Mouse (Mus musculus): ENCODE measurements around the gene Cntnap1. TPM values are rescaled to one million over a fixed set of nuclear protein-coding genes. Genes with fewer than 3 reads are reported as not detected.

Cntnap1 gene
- polyA plus RNA-seq, 2 experiments, result 0.08 to 0.16 TPM

GRCm38 (mm10) chr11:101134217-101134865 is 36.0 kb upstream of the Cntnap1 start:
- no peak for ATAC-seq (ENCODE audit: insufficient read depth)
- no peak overlapping the region for H3K27ac ChIP-seq
- no peaks in the 10 kb centered on the region; the same call in 1 of the 2 replicates for H3K9me3 ChIP-seq (ENCODE audit: control insufficient read depth, low read length)
- H3K27me3 ChIP-seq (ENCODE audit: control insufficient read depth, insufficient read depth, low read length), result no peaks in the 10 kb centered on the region; the same call in none of the 2 replicates
- no peak for DNase-seq (ENCODE audit: low read depth in 3 of 3, low spot score in 3 of 3)
- peaks cover 2 to 17% of the 10 kb centered on the region in 2 experiments; a peak in 2 of 4 replicates for H3K4me1 ChIP-seq (replicated peaks; ENCODE audit: control insufficient read depth in 2 of 2, insufficient read depth in 2 of 2, low read length in 1 of 2)
- no peak overlapping the region for H3K4me2 ChIP-seq (ENCODE audit: low read depth)
- H3K36me3 ChIP-seq (replicated peaks; ENCODE audit: control insufficient read depth, insufficient read depth, low read depth), result no peaks in the 10 kb centered on the region
- H3K4me3 ChIP-seq (ENCODE audit: insufficient read depth in 1 of 2, low read depth in 2 of 2, low read length in 2 of 2), result no peak overlapping the region
- 74% methylated on average over 13 of the region's 13 CpGs for WGBS (ENCODE audit: insufficient replicate concordance)
- H3K9ac ChIP-seq (replicated peaks), result no peak overlapping the region
- no peak for TF ChIP-seq EP300 (IDR thresholded peaks at IDR 0.05; ENCODE audit: low read depth)
- no peak for TF ChIP-seq CTCF (IDR thresholded peaks at IDR 0.05; ENCODE audit: low read depth)

- Histone ChIP-seq H3K4me1 (replicated peaks; ENCODE audit: control insufficient read depth in 2 of 2, insufficient read depth in 2 of 2, low read length in 1 of 2) (0 out of 4 replicates have a peak, but pooled peaks cover 0 to 4% of the 10 kb centered on the region in 2 experiments), H3K9me3 (ENCODE audit: control insufficient read depth, low read length) (no peaks in the 10 kb centered on the region), H3K27ac (no peak overlapping the region), H3K4me2 (ENCODE audit: low read depth) (no peak overlapping the region), H3K9ac (replicated peaks) (no peak overlapping the region), H3K27me3 (ENCODE audit: control insufficient read depth, insufficient read depth, low read length) (peaks cover 16% of the 10 kb centered on the region), H3K4me3 (ENCODE audit: insufficient read depth in 1 of 2, low read depth in 2 of 2, low read length in 2 of 2) (no peak overlapping the region), H3K36me3 (replicated peaks; ENCODE audit: control insufficient read depth, insufficient read depth, low read depth) (no peaks in the 10 kb centered on the region)
- 63% methylated on average over 7 of the region's 7 CpGs for WGBS (ENCODE audit: insufficient replicate concordance)
- ATAC-seq (ENCODE audit: insufficient read depth) (no peak), DNase-seq (ENCODE audit: low read depth in 3 of 3, low spot score in 3 of 3) (no peak)
- no peak for TF ChIP-seq EP300 (IDR thresholded peaks at IDR 0.05; ENCODE audit: low read depth)
- TF ChIP-seq CTCF (IDR thresholded peaks at IDR 0.05; ENCODE audit: low read depth), result no peak
Measured at GRCm38 (mm10) chr11:101137000-101137399, 33.3 kb upstream of the Cntnap1 start.

- Histone ChIP-seq H3K9ac (replicated peaks) (no peak overlapping the region), H3K4me1 (replicated peaks; ENCODE audit: control insufficient read depth in 2 of 2, insufficient read depth in 2 of 2, low read length in 1 of 2) (0 out of 4 replicates have a peak, but pooled peaks cover 0 to 4% of the 10 kb centered on the region in 2 experiments), H3K9me3 (ENCODE audit: control insufficient read depth, low read length) (no peaks in the 10 kb centered on the region), H3K4me2 (ENCODE audit: low read depth) (no peak overlapping the region), H3K36me3 (replicated peaks; ENCODE audit: control insufficient read depth, insufficient read depth, low read depth) (no peaks in the 10 kb centered on the region), H3K27me3 (ENCODE audit: control insufficient read depth, insufficient read depth, low read length) (peaks cover 16% of the 10 kb centered on the region), H3K27ac (no peak overlapping the region), H3K4me3 (ENCODE audit: insufficient read depth in 1 of 2, low read depth in 2 of 2, low read length in 2 of 2) (no peak overlapping the region)
- WGBS (ENCODE audit: insufficient replicate concordance), result 14% methylated on average over 15 of the region's 15 CpGs
- DNase-seq (ENCODE audit: low read depth in 3 of 3, low spot score in 3 of 3) (no peak), ATAC-seq (ENCODE audit: insufficient read depth) (no peak)
- TF ChIP-seq CTCF (IDR thresholded peaks at IDR 0.05; ENCODE audit: low read depth), result no peak
- no peak for TF ChIP-seq EP300 (IDR thresholded peaks at IDR 0.05; ENCODE audit: low read depth)
Measured at GRCm38 (mm10) chr11:101138536-101139181, 31.7 kb upstream of the Cntnap1 start.

GRCm38 (mm10) chr11:101140164-101140819 is 30.0 kb upstream of the Cntnap1 start:
- Histone ChIP-seq H3K27ac (no peak overlapping the region), H3K4me2 (ENCODE audit: low read depth) (peak overlapping the region; percentile 28; the same call in 1 of the 2 replicates), H3K4me1 (replicated peaks; ENCODE audit: control insufficient read depth in 2 of 2, insufficient read depth in 2 of 2, low read length in 1 of 2) (peaks cover 0 to 3% of the 10 kb centered on the region in 2 experiments; a peak in 1 of 4 replicates), H3K9ac (replicated peaks) (no peak overlapping the region), H3K36me3 (replicated peaks; ENCODE audit: control insufficient read depth, insufficient read depth, low read depth) (no peaks in the 10 kb centered on the region), H3K9me3 (ENCODE audit: control insufficient read depth, low read length) (no peaks in the 10 kb centered on the region), H3K4me3 (ENCODE audit: insufficient read depth in 1 of 2, low read depth in 2 of 2, low read length in 2 of 2) (no peak overlapping the region), H3K27me3 (ENCODE audit: control insufficient read depth, insufficient read depth, low read length) (peaks cover 18% of the 10 kb centered on the region)
- no peak for ATAC-seq (ENCODE audit: insufficient read depth)
- TF ChIP-seq CTCF (IDR thresholded peaks at IDR 0.05; ENCODE audit: low read depth) (no peak), EP300 (IDR thresholded peaks at IDR 0.05; ENCODE audit: low read depth) (no peak)
- no peak for DNase-seq (ENCODE audit: low read depth in 3 of 3, low spot score in 3 of 3)
- 40% methylated on average over 27 of the region's 27 CpGs for WGBS (ENCODE audit: insufficient replicate concordance)

GRCm38 (mm10) chr11:101141088-101141487 is 29.2 kb upstream of the Cntnap1 start:
- Histone ChIP-seq H3K27ac (no peak overlapping the region), H3K4me1 (replicated peaks; ENCODE audit: control insufficient read depth in 2 of 2, insufficient read depth in 2 of 2, low read length in 1 of 2) (peaks cover 0 to 3% of the 10 kb centered on the region in 2 experiments; a peak in 1 of 4 replicates), H3K36me3 (replicated peaks; ENCODE audit: control insufficient read depth, insufficient read depth, low read depth) (no peaks in the 10 kb centered on the region), H3K27me3 (ENCODE audit: control insufficient read depth, insufficient read depth, low read length) (peaks cover 18% of the 10 kb centered on the region), H3K9ac (replicated peaks) (no peak overlapping the region), H3K9me3 (ENCODE audit: control insufficient read depth, low read length) (no peaks in the 10 kb centered on the region), H3K4me2 (ENCODE audit: low read depth) (no peak overlapping the region), H3K4me3 (ENCODE audit: insufficient read depth in 1 of 2, low read depth in 2 of 2, low read length in 2 of 2) (no peak overlapping the region)
- DNase-seq (ENCODE audit: low read depth in 3 of 3, low spot score in 3 of 3) (no peak), ATAC-seq (ENCODE audit: insufficient read depth) (no peak)
- 74% methylated on average over 8 of the region's 8 CpGs for WGBS (ENCODE audit: insufficient replicate concordance)
- TF ChIP-seq CTCF (IDR thresholded peaks at IDR 0.05; ENCODE audit: low read depth), result no peak
- no peak for TF ChIP-seq EP300 (IDR thresholded peaks at IDR 0.05; ENCODE audit: low read depth)

Measured in liver, embryonic 14.5 days (tissue).